Mouse (Mus musculus) spleen, postnatal 36 days (tissue): ENCODE measurements at regions not wholly inside any gene's neighbourhood (a gene's known extent, or its start where the extent isn't known, plus 50 kb on each side); places are given as distances from the start of the nearest gene placed in this dataset.

ENCODE experiments used
- DNase-seq, 2 experiments: peaks; one replicate each; pipeline ENCODE4 v3.0.0; 2022; ENCODE audit warnings: low spot score in 2 of 2, mixed read lengths in 1 of 2

GRCm38 (mm10) chr8:26226612-26227528 lies 107.5 kb downstream of the Gm45692 start:
- DNase-seq: no peak

GRCm38 (mm10) chr8:26227529-26227895 lies 108.2 kb downstream of the Gm45692 start:
- no peak for DNase-seq

GRCm38 (mm10) chr8:26229548-26229947 lies 110.2 kb downstream of the Gm45692 start:
- DNase-seq: no peak

GRCm38 (mm10) chr8:26239075-26239474 lies 119.7 kb downstream of the Gm45692 start:
- DNase-seq: no peak

- no peak for DNase-seq
These were observed 120.3 kb downstream of the Gm45692 start for GRCm38 (mm10) chr8:26239604-26240003.

GRCm38 (mm10) chr8:26243743-26244142 lies 124.4 kb downstream of the Gm45692 start:
- no peak for DNase-seq

- no peak for DNase-seq
These were observed 125.0 kb downstream of the Gm45692 start for GRCm38 (mm10) chr8:26244308-26244707.

- no peak for DNase-seq
These were observed 135.9 kb downstream of the Gm45692 start for GRCm38 (mm10) chr8:26255191-26255669.

- DNase-seq: no peak
These were observed 141.0 kb downstream of the Gm45692 start for GRCm38 (mm10) chr8:26260294-26260693.

GRCm38 (mm10) chr8:26262536-26262935 lies 143.2 kb downstream of the Gm45692 start:
- no peak for DNase-seq

GRCm38 (mm10) chr8:26264869-26265321 lies 145.6 kb downstream of the Gm45692 start:
- no peak for DNase-seq

- DNase-seq: no peak
These were observed 146.0 kb downstream of the Gm45692 start for GRCm38 (mm10) chr8:26265366-26265765.

- DNase-seq: no peak
These were observed 147.1 kb downstream of the Gm45692 start for GRCm38 (mm10) chr8:26266384-26266783.

GRCm38 (mm10) chr8:26267569-26267968 lies 148.2 kb downstream of the Gm45692 start:
- no peak for DNase-seq

GRCm38 (mm10) chr8:26268751-26269415 lies 149.5 kb downstream of the Gm45692 start:
- no peak for DNase-seq

GRCm38 (mm10) chr8:26272110-26272509 lies 152.8 kb downstream of the Gm45692 start:
- no peak for DNase-seq

GRCm38 (mm10) chr8:26272675-26273414 lies 153.5 kb downstream of the Gm45692 start:
- no peak for DNase-seq

GRCm38 (mm10) chr8:26273415-26273760 lies 154.1 kb downstream of the Gm45692 start:
- no peak for DNase-seq

GRCm38 (mm10) chr8:26273792-26274191 lies 154.5 kb downstream of the Gm45692 start:
- DNase-seq: no peak

GRCm38 (mm10) chr8:26274481-26274880 lies 155.1 kb downstream of the Gm45692 start:
- no peak for DNase-seq

- DNase-seq: no peak
These were observed 163.0 kb downstream of the Gm45692 start for GRCm38 (mm10) chr8:26282156-26282935.
